Mouse (Mus musculus) liver, adult 2 months (tissue): ENCODE data around the gene Mamstr. TPM values are rescaled to one million over a fixed set of nuclear protein-coding genes. Genes with fewer than 3 reads are reported as not detected.
"Not testable (repeated sequence)": the region's sequence is repeated elsewhere in the genome, so short reads cannot be mapped to it uniquely, and the experiment has no call there.

Experiments used
- DNase-seq: peaks from one replicate; pipeline ENCODE4 v3.0.0-alpha.2; 2011; ENCODE audit warnings: low read depth, low spot score; ENCODE audit errors: extremely low read depth
- H3K27ac ChIP-seq: fragments of 200-500 bp; replicated peaks from 2 replicates; pipeline ENCODE4 v1.5.1; 2012; ENCODE audit warnings: low read depth, mild to moderate bottlenecking, control low read depth, inconsistent platforms, low read length; ENCODE audit not compliant: insufficient read depth
- H3K27me3 ChIP-seq: fragments of 200-500 bp; 2 replicates; pipeline ENCODE4 v1.6.1; 2012; ENCODE audit warnings: mild to moderate bottlenecking, moderate library complexity, low read length, inconsistent platforms; ENCODE audit not compliant: control insufficient read depth, insufficient read depth
- H3K36me3 ChIP-seq: fragments of 200-500 bp; 2 replicates; pipeline ENCODE4 v1.6.1; 2012; ENCODE audit warnings: low read length, inconsistent platforms; ENCODE audit not compliant: control insufficient read depth, insufficient read depth
- H3K4me1 ChIP-seq: fragments of 200-500 bp; 2 replicates; pipeline ENCODE4 v1.6.1; 2011; ENCODE audit warnings: low read length; ENCODE audit not compliant: control insufficient read depth, insufficient read depth
- H3K4me3 ChIP-seq: fragments of 200-500 bp; 2 replicates; pipeline ENCODE4 v1.5.1; 2011; ENCODE audit warnings: low read depth, mild to moderate bottlenecking, control low read depth, low read length, moderate library complexity; ENCODE audit not compliant: insufficient read depth
- H3K79me2 ChIP-seq: fragments of 200-500 bp; 2 replicates; pipeline ENCODE4 v1.6.1; 2012; ENCODE audit warnings: inconsistent platforms, mild to moderate bottlenecking, low read length, moderate library complexity; ENCODE audit not compliant: control insufficient read depth, insufficient read depth
- H3K9ac ChIP-seq: fragments of 200-500 bp; 2 replicates; pipeline ENCODE4 v1.6.1; 2012; ENCODE audit warnings: low read depth, mild to moderate bottlenecking, control low read depth, inconsistent platforms, low read length
- CTCF ChIP-seq: fragments of 200-500 bp; IDR thresholded peaks from 2 replicates; pipeline ENCODE4 v1.5.1; 2011; ENCODE audit warnings: low read depth, low read length, control low read depth
- POLR2A ChIP-seq: fragments of 200-500 bp; IDR thresholded peaks from 2 replicates; pipeline ENCODE4 v1.6.1; 2011; ENCODE audit warnings: low read length, control low read depth; ENCODE audit not compliant: insufficient read depth; ENCODE audit errors: extremely low read depth
- WGBS: fragments of 180-500 bp; shearing (Covaris S2); methylation state at CpG from one replicate; pipeline ENCODE4 v1.1.7; 2018; 5-methylcytosine and 5-hydroxymethylcytosine counted together
- polyA plus RNA-seq: library from polyadenylated mRNA; depleted of rRNA; stranded (reverse); fragments of >200 nt; gene quantifications from 2 replicates; pipeline ENCODE4 v1.2.3, GENCODE M21; 2012
- total RNA-seq: library from RNA; depleted of rRNA; stranded (reverse); fragments of >200 nt; gene quantifications from 2 replicates; pipeline ENCODE4 v1.2.3, GENCODE M21; 2014

The Mamstr gene
- total and polyA plus RNA-seq, 2 experiments: 0.09 to 0.10 TPM

DNA sequence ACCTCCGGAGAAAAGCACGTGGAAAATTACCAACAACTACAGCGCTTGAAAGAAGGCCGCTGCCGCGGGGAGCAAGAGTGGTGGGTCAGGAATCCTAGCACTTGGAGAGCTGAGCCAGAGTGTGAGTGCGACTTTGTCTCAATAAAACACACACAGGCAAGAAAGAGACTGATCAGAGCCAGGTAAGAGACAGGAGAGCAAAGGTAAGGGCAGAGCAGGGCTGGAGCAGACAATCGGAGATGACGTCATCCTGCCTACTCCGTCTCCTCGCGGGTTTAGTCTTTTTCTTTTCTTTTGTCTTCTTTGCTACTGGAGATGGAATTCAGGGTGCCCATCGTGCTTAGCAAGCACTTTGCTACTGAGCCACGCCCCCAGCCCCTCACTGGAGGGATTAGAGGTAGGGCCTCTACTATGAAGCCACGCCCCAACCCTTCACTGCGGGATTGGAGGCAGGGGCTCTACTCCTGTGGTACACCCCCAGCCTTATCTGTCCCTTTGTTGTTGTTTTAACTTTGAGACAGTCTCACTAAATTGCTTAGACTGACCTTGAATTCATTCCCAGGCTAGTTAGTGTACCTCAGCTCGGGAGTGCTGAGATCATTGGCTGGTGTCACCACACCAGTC lies 14.8 kb downstream of the Mamstr start:
- Histone ChIP-seq H3K27me3 (no peaks in the 10 kb centered on the region), H3K36me3 (no peaks in the 10 kb centered on the region), H3K4me3 (no peak overlapping the region), H3K27ac (no peak overlapping the region), H3K9ac (no peak overlapping the region), H3K79me2 (no peaks in the 10 kb centered on the region), H3K4me1 (peaks cover 5% of the 10 kb centered on the region)
- no peak for DNase-seq
- 38% methylated on average over 17 of the region's 17 CpGs for WGBS
- TF ChIP-seq CTCF (no peak), POLR2A (no peak)

DNA sequence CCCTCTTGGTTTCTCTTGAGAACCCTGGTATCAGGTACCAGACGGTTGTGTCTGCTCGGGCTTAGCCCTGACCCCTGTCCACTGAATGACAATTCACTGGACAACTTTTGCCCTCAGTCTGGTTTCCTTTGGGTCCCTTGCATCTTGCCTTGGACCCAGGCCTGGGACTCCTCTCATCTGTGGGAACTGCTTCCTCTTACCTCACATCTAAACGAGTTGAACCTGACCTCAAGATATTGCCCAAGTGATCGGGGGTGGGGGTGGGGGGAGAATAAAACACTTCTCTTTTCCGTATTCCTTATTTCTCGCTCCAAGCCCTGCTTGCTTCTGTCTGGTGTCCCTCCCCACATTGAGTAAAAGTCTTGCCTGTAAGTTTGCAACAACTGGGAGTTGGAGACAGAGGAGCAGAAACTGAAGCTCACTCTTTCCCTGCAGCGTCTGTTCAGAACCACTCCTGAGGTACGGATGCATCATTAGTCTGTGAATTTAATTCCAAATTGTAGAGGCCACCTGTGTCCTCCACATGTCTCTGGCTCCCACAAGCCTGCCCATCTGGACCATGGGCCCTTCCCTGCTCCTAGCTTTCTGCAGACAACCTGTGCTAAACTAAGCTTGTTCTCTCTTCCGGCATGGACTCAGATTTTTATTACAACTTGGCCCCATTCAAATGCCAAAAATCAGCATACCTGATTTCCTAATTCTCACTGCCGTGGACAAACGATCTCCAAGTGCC lies 21.1 kb downstream of the Mamstr start:
- 82% methylated on average over 11 of the region's 11 CpGs for WGBS
- Histone ChIP-seq H3K79me2 (no peaks in the 10 kb centered on the region), H3K4me1 (no peaks in the 10 kb centered on the region), H3K4me3 (no peak overlapping the region), H3K36me3 (no peaks in the 10 kb centered on the region), H3K27ac (no peak overlapping the region), H3K9ac (no peak overlapping the region), H3K27me3 (no peaks in the 10 kb centered on the region)
- TF ChIP-seq CTCF (no peak), POLR2A (no peak)
- no peak for DNase-seq

DNA sequence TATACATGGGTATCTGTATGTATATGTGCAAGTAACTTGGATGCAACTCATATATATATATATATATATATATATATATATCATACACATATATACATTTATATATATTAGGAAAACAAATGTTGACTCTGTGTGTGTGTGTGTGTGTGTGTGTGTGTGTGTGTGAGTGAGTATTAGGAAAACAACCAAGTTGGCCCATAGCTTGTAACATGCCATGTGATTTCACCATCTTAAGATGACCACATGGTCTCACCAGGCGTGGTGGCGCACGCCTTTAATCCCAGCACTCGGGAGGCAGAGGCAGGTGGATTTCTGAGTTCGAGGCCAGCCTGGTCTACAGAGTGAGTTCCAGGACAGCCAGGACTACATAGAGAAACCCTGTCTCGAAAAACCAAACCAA lies 21.9 kb downstream of the Mamstr start:
- DNase-seq, H3K4me1 ChIP-seq, H3K4me3 ChIP-seq, H3K79me2 ChIP-seq, H3K9ac ChIP-seq, H3K27ac ChIP-seq, H3K36me3 ChIP-seq, H3K27me3 ChIP-seq: not testable (repeated sequence)
- 95% methylated on average over 6 of the region's 6 CpGs for WGBS

DNA sequence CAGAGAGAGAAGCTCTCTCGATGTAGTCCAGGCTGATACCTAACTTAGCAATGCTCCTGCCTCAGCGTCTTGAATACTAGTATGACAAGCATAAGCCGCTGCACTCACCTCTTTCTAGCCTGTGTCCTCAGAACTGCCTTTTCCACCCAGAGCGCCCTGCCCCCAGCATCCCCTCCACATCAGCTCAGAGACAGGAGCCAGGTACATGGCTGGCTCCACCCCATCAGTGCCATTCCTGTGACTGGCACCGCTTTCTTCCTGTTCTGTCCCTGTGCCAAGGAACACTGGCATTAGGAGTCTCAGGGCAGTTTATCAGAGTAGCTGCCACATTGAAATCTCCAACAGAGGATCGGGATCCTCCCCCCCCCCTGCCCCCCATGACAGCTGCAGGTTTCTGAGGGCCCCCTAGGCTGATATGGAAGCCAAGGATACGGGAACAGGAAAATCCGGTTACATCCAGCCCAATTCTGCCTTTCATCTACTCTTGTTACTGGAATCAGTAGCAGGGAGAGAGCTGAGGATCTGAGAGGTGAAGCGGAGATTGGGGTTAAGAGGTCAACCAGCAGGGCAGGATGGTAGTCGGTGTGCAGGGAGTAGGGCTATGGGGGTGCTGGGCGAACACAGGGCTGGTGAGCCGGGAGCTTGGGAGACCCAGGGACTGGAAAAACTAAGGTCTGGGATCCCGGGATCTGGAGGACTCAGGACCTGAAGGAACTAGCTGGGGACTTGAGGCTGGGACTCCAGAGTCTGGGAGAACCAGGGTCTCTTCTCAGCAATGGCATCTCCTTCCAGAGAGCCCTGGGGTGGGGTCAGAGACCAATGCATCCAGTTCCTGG lies 25.7 kb downstream of the Mamstr start:
- Histone ChIP-seq H3K9ac (no peak overlapping the region), H3K4me1 (no peaks in the 10 kb centered on the region), H3K4me3 (no peak overlapping the region), H3K36me3 (no peaks in the 10 kb centered on the region), H3K27me3 (no peaks in the 10 kb centered on the region), H3K27ac (no peak overlapping the region), H3K79me2 (no peaks in the 10 kb centered on the region)
- TF ChIP-seq POLR2A (no peak), CTCF (no peak)
- WGBS: 48% methylated on average over 13 of the region's 13 CpGs
- no peak for DNase-seq

DNA sequence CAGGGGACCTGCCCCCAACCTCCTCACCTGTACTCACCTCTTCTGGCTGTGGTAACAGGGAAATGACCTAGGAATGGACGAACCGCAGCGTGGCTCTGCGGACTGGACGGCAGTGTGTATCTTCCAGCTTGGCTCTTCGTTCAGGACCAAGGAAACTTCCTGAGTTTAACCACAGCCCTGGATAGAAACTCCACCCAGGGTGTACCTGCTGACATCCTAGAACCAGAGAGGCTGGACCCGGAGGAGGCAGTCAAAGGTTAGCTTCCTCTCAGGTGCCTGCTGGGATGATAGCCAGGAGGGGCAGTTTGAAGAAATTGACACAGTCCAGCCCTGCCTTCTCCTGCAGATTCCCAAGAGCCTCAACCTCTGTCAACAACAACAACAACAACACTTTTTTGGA lies 26.4 kb downstream of the Mamstr start, which contains the start of gene Fut2:
Gene Fut2 (minus strand): TSS at position 234 of the 400 bp plus-strand sequence.
- Histone ChIP-seq H3K4me3 (no peak within 1 kb of the TSS), H3K27me3 (no peaks in the 10 kb centered on the region), H3K9ac (no peak within 1 kb of the TSS), H3K27ac (no peak within 1 kb of the TSS), H3K79me2 (no peaks in the 10 kb centered on the region), H3K4me1 (no peaks in the 10 kb centered on the region), H3K36me3 (no peaks in the 10 kb centered on the region)
- WGBS: 79% methylated on average over 7 of the region's 7 CpGs
- DNase-seq: no peak
- TF ChIP-seq POLR2A: no peak
- TF ChIP-seq CTCF: no peak

DNA sequence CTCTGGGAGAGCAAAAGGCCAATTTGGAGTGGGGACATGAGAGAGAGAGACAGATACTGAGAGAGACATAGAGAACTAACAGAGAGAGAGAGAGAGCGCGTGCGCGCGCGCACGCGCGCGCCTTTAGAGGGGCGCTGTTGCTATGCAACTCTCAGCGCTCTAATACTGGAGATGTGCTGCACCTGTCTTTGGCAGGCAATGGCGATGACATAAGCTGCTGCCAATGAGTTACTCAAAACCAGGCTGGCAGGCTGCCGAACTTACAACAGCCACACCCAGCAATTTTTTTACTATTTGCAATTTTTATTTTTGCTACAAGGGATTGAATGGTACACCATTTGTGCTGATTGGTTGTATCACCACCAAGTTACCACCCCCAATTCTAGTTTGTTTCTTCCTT lies 28.0 kb downstream of the Mamstr start:
- TF ChIP-seq CTCF: no peak
- TF ChIP-seq POLR2A: no peak
- H3K4me1 ChIP-seq: no peaks in the 10 kb centered on the region
- no peak overlapping the region for H3K4me3 ChIP-seq
- no peaks in the 10 kb centered on the region for H3K36me3 ChIP-seq
- no peak for DNase-seq
- 89% methylated on average over 14 of the region's 14 CpGs for WGBS
- no peaks in the 10 kb centered on the region for H3K79me2 ChIP-seq
- H3K27ac ChIP-seq: no peak overlapping the region
- no peaks in the 10 kb centered on the region for H3K27me3 ChIP-seq
- H3K9ac ChIP-seq: no peak overlapping the region
